Mouse (Mus musculus) liver, embryonic 11.5 days (tissue): ENCODE data around the gene Arhgef33. TPM values are rescaled to one million over a fixed set of nuclear protein-coding genes. Genes with fewer than 3 reads are reported as not detected.

Experiments
- ATAC-seq: fragments of 200-750 bp; cut with Nextera tagmentation; replicated peaks from 2 replicates; pipeline ENCODE4 v1.8.0; 2017; ENCODE audit warnings: moderate number of reproducible peaks, mild to moderate bottlenecking, moderate TSS enrichment, moderate library complexity; ENCODE audit not compliant: low FRiP score
- DNase-seq: peaks from one replicate; pipeline ENCODE4 v3.0.0-alpha.2; 2017; ENCODE audit warnings: low spot score
- H3K27ac ChIP-seq: fragments of 300-500 bp; sonication (generic); 2 replicates; pipeline ENCODE4 v1.5.1; 2014; ENCODE audit warnings: mild to moderate bottlenecking, low read depth, low read length, control low read depth
- H3K27me3 ChIP-seq: fragments of 300-500 bp; sonication (generic); replicated peaks from 2 replicates; pipeline ENCODE4 v1.6.1; 2014; ENCODE audit warnings: low read length, mixed read lengths; ENCODE audit not compliant: control insufficient read depth, insufficient read depth
- H3K36me3 ChIP-seq: fragments of 300-500 bp; sonication (generic); 2 replicates; pipeline ENCODE4 v1.6.1; 2014; ENCODE audit warnings: mild to moderate bottlenecking, low read length, moderate library complexity, mixed read lengths; ENCODE audit not compliant: control insufficient read depth, insufficient read depth
- H3K4me1 ChIP-seq: fragments of 300-500 bp; sonication (generic); replicated peaks from 2 replicates; pipeline ENCODE4 v1.6.1; 2014; ENCODE audit warnings: low read length, mixed read lengths; ENCODE audit not compliant: control insufficient read depth, insufficient read depth
- H3K4me2 ChIP-seq: fragments of 300-500 bp; sonication (generic); 2 replicates; pipeline ENCODE4 v1.6.1; 2014; ENCODE audit warnings: mild to moderate bottlenecking, control low read depth, moderate library complexity
- H3K4me3 ChIP-seq: fragments of 300-500 bp; sonication (generic); 2 replicates; pipeline ENCODE4 v1.5.1; 2014; ENCODE audit warnings: low read depth, low read length, control low read depth
- H3K9ac ChIP-seq: fragments of 300-500 bp; sonication (generic); 2 replicates; pipeline ENCODE4 v1.6.1; 2014; ENCODE audit warnings: low read depth, low read length, control low read depth
- H3K9me3 ChIP-seq: fragments of 300-500 bp; sonication (generic); 2 replicates; pipeline ENCODE4 v1.6.1; 2016; ENCODE audit warnings: low read length, inconsistent platforms, mixed read lengths; ENCODE audit not compliant: control insufficient read depth
- WGBS: fragments of 180-500 bp; shearing (Covaris S2); extraction: QIAGEN DNeasy Blood & Tissue Kit; methylation state at CpG from one replicate; pipeline ENCODE4 v1.1.7; 2014; 5-methylcytosine and 5-hydroxymethylcytosine counted together
- polyA plus RNA-seq: library from polyadenylated mRNA; unstranded; fragments of >200 nt; fragmentation: Nextera tagmentation; extraction: Ambion mirVana; gene quantifications from 2 replicates; pipeline ENCODE4 v1.2.1, GENCODE M21; 2014

Gene Arhgef33
- polyA plus RNA-seq, 1 experiment from 2014 or later: 0.49 TPM

GRCm38 (mm10) chr17:80435680-80436079 lies 128.5 kb downstream of the Arhgef33 start:
- no peak for DNase-seq
- WGBS: 87% methylated on average over 5 of the region's 5 CpGs
- H3K36me3 ChIP-seq: peaks cover 9% of the 10 kb centered on the region; the same call in 1 of the 2 replicates

DNA sequence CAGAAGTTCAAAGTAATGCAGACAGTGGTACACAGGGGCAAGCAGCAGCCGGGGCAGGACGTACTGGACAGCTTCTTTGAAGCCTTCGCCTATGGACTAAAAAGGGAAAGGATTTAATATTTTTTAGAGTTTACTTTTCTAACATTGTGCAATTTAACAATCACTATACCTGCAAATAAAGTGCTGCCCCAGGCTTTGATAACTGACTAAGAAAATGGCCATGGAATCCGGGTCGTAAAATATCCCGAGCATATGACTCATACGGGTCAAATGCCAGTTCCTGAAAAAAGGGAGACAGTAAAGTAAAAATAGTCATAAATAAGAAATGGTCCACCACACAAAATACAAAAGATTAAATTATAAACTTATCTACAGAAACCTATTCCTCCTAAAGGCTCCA lies 138.2 kb downstream of the Arhgef33 start:
- DNase-seq: no peak
- H3K9me3 ChIP-seq: no peaks in the 10 kb centered on the region
- H3K4me2 ChIP-seq: no peak overlapping the region
- WGBS: 91% methylated on average over 7 of the region's 7 CpGs
- H3K36me3 ChIP-seq: peaks cover 5% of the 10 kb centered on the region; the same call in 1 of the 2 replicates
- no peak for ATAC-seq
- no peak overlapping the region for H3K4me3 ChIP-seq
- no peak overlapping the region for H3K9ac ChIP-seq
- no peak overlapping the region for H3K27ac ChIP-seq
- no peaks in the 10 kb centered on the region for H3K27me3 ChIP-seq
- no peaks in the 10 kb centered on the region for H3K4me1 ChIP-seq

More at GRCm38 (mm10) chr17:80435680-80436079, 128.5 kb downstream of the Arhgef33 start:
- Histone ChIP-seq H3K9me3 (no peaks in the 10 kb centered on the region), H3K27me3 (no peaks in the 10 kb centered on the region), H3K9ac (no peak overlapping the region), H3K27ac (no peak overlapping the region), H3K4me3 (no peak overlapping the region), H3K4me2 (no peak overlapping the region), H3K4me1 (no peaks in the 10 kb centered on the region)
- ATAC-seq: no peak

DNA sequence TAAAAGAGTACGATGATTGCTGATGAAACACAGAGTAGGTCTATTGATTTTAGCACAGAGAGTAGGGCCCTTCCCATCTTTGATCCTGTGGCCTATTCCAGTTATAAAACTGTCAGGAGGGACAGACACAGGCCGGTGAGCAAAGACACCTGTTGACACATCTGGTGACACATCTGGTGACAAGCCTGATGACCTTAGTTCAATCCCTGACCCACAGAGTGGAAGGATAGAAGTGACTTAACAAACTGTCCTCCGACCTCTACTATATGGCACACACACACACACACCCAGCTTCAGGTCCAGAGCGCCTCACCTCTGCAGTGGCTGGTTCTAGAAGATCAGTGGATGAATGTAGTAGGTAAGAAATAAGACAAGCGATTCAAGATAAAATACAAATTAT lies 139.3 kb downstream of the Arhgef33 start:
- H3K4me1 ChIP-seq: no peaks in the 10 kb centered on the region
- peaks cover 5% of the 10 kb centered on the region; the same call in 1 of the 2 replicates for H3K36me3 ChIP-seq
- ATAC-seq (no peak), DNase-seq (no peak)
- no peak overlapping the region for H3K4me3 ChIP-seq
- no peak overlapping the region for H3K9ac ChIP-seq
- no peaks in the 10 kb centered on the region for H3K9me3 ChIP-seq
- H3K4me2 ChIP-seq: no peak overlapping the region
- no peak overlapping the region for H3K27ac ChIP-seq
- H3K27me3 ChIP-seq: no peaks in the 10 kb centered on the region
- 89% methylated on average over 5 of the region's 5 CpGs for WGBS

Other genes with a start within 250 kb of the Arhgef33 start
- 57.2 and 65.9 TPM in 2 replicates for gene Hnrnpll, start 245.1 kb upstream of the Arhgef33 start, polyA plus RNA-seq
- gene Galm, start 179.9 kb upstream of the Arhgef33 start, polyA plus RNA-seq: 16.7 and 18.7 TPM in 2 replicates
- 649 and 673 TPM in 2 replicates for gene Srsf7, start 100.1 kb upstream of the Arhgef33 start, polyA plus RNA-seq
- not detected in 2 replicates for gene Ttc39d, start 99.9 kb upstream of the Arhgef33 start, polyA plus RNA-seq
- gene Gemin6, start 83.0 kb upstream of the Arhgef33 start, polyA plus RNA-seq: 71.9 and 75.9 TPM in 2 replicates
- gene Morn2, start 17.2 kb upstream of the Arhgef33 start, polyA plus RNA-seq: 18.6 and 20.1 TPM in 2 replicates
- gene Dhx57, start 16.9 kb upstream of the Arhgef33 start, polyA plus RNA-seq: 9.3 and 11.6 TPM in 2 replicates
- not detected in 2 replicates for gene Gm10190, start 66.1 kb downstream of the Arhgef33 start, polyA plus RNA-seq
- 4.5 and 4.7 TPM in 2 replicates for gene Sos1, start 173.0 kb downstream of the Arhgef33 start, polyA plus RNA-seq